Mouse (Mus musculus) heart, embryonic 10.5 days (tissue): ENCODE data around the gene Upf3a. TPM values are rescaled to one million over a fixed set of nuclear protein-coding genes. Genes with fewer than 3 reads are reported as not detected.
"Not testable (repeated sequence)": the region's sequence is repeated elsewhere in the genome, so short reads cannot be mapped to it uniquely, and the experiment has no call there.

Experiments used
- DNase-seq: peaks from one replicate; pipeline ENCODE4 v3.0.0-alpha.2; 2017; ENCODE audit warnings: low spot score
- H3K27ac ChIP-seq: fragments of 300-500 bp; sonication (generic); 2 replicates; pipeline ENCODE4 v1.5.1; 2016; ENCODE audit warnings: mild to moderate bottlenecking
- H3K27me3 ChIP-seq: fragments of 300-500 bp; sonication (generic); 2 replicates; pipeline ENCODE4 v1.6.1; 2016; ENCODE audit warnings: mild to moderate bottlenecking; ENCODE audit not compliant: poor library complexity, insufficient read depth, severe bottlenecking
- H3K36me3 ChIP-seq: fragments of 300-500 bp; sonication (generic); 2 replicates; pipeline ENCODE4 v1.6.1; 2016; ENCODE audit warnings: mild to moderate bottlenecking, moderate library complexity
- H3K4me1 ChIP-seq: fragments of 300-500 bp; sonication (generic); 2 replicates; pipeline ENCODE4 v1.6.1; 2016; ENCODE audit warnings: mild to moderate bottlenecking
- H3K4me3 ChIP-seq: fragments of 300-500 bp; sonication (generic); 2 replicates; pipeline ENCODE4 v1.5.1; 2016; ENCODE audit warnings: mild to moderate bottlenecking, moderate library complexity
- H3K9me3 ChIP-seq: fragments of 300-500 bp; sonication (generic); 2 replicates; pipeline ENCODE4 v1.6.1; 2016; ENCODE audit warnings: mild to moderate bottlenecking, moderate library complexity
- WGBS: fragments of 180-500 bp; shearing (Covaris S2); methylation state at CpG from one replicate; pipeline ENCODE4 v1.1.7; 2016; 5-methylcytosine and 5-hydroxymethylcytosine counted together
- polyA plus RNA-seq: library from polyadenylated mRNA; unstranded; fragments of >200 nt; fragmentation: Nextera tagmentation; extraction: Ambion mirVana; gene quantifications from 2 replicates; pipeline ENCODE4 v1.2.1, GENCODE M21; 2016

Gene Upf3a
- polyA plus RNA-seq, 1 experiment from 2014 or later: 34.1 TPM

- Histone ChIP-seq H3K27me3 (no peaks in the 10 kb centered on the region), H3K4me1 (peaks cover 6% of the 10 kb centered on the region), H3K9me3 (no peaks in the 10 kb centered on the region), H3K4me3 (no peak overlapping the region), H3K27ac (no peak overlapping the region), H3K36me3 (peaks cover 42% of the 10 kb centered on the region)
- peak; percentile 55 for DNase-seq
- 96% methylated on average over 8 of the region's 8 CpGs for WGBS
Measured at GRCm38 (mm10) chr8:13789606-13790005, 4.2 kb downstream of the Upf3a start.

GRCm38 (mm10) chr8:13793097-13793745 lies 7.8 kb downstream of the Upf3a start:
- no peak overlapping the region for H3K4me3 ChIP-seq
- DNase-seq: no peak
- WGBS: 91% methylated on average over 8 of the region's 8 CpGs
- H3K27me3 ChIP-seq: no peaks in the 10 kb centered on the region
- H3K36me3 ChIP-seq: peaks cover 72% of the 10 kb centered on the region
- no peaks in the 10 kb centered on the region for H3K4me1 ChIP-seq
- no peaks in the 10 kb centered on the region for H3K9me3 ChIP-seq
- no peak overlapping the region for H3K27ac ChIP-seq

DNA sequence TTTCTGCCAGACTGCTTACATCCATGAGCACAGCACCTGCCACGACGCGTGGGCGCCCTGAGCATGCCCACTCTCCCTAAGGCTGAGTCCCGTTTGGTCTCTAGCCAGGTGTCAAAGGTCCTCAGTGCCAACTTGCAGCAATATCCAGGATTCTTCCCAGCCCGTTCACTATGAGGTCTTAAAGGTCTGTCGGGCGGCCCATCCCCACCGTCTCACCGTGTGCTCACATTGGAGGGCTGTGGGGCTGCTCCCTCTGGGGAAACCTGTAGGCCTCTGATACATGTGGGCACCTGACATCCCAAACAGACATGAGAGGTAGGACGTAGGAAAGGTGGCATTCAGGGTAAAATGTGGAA lies 8.3 kb downstream of the Upf3a start:
- H3K4me3 ChIP-seq: no peak overlapping the region
- H3K36me3 ChIP-seq: peaks cover 73% of the 10 kb centered on the region
- H3K4me1 ChIP-seq: no peaks in the 10 kb centered on the region
- no peaks in the 10 kb centered on the region for H3K27me3 ChIP-seq
- DNase-seq: no peak
- no peak overlapping the region for H3K27ac ChIP-seq
- no peaks in the 10 kb centered on the region for H3K9me3 ChIP-seq
- WGBS: 91% methylated on average over 11 of the region's 11 CpGs

DNA sequence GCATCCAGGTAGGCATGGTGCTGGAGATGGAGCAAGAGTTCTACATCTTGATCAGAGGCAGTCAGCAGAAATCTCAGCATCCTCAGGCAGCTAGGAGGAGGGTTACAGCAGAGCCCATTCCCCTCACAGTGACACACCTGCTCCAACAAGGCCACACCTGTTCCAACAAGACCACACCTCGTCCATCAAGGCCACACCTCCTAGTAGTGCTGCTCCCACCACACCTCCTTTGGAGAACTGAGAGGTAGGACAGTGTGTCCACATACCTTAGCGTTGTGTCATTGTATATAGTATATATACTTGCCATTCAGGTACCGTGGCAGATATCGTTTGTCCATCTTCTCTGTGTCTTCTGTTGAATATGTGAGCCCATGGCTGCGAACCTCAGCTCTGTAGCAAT lies 12.3 kb downstream of the Upf3a start:
- DNase-seq: peak; percentile 41
- Histone ChIP-seq H3K27ac (no peak overlapping the region), H3K4me3 (no peak overlapping the region), H3K27me3 (no peaks in the 10 kb centered on the region), H3K9me3 (no peaks in the 10 kb centered on the region), H3K4me1 (no peaks in the 10 kb centered on the region), H3K36me3 (peaks cover 59% of the 10 kb centered on the region)
- WGBS: 90% methylated on average over 5 of the region's 5 CpGs

DNA sequence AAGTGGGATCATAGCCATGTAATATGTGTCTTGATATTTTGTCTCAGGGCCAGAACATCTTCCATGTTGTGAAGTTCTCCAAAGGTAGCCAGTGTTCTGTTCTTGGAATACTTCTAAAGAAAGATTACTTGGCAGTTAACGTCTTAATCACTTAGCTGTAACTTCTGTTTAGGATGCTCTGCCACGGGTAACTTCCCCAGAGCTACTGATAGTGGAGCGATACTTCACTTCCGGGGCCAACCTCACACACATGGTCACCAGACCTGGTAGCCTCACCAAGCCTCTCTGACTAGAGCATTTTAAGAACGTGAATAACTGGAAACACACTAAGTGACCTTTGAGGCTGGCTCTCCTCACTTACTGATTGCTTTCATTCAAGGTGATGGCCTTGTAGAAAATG lies 14.2 kb downstream of the Upf3a start:
- H3K9me3 ChIP-seq: no peaks in the 10 kb centered on the region
- no peak overlapping the region for H3K27ac ChIP-seq
- peaks cover 44% of the 10 kb centered on the region for H3K36me3 ChIP-seq
- no peaks in the 10 kb centered on the region for H3K27me3 ChIP-seq
- no peaks in the 10 kb centered on the region for H3K4me1 ChIP-seq
- DNase-seq: no peak
- H3K4me3 ChIP-seq: no peak overlapping the region
- WGBS: 89% methylated on average over 5 of the region's 5 CpGs

DNA sequence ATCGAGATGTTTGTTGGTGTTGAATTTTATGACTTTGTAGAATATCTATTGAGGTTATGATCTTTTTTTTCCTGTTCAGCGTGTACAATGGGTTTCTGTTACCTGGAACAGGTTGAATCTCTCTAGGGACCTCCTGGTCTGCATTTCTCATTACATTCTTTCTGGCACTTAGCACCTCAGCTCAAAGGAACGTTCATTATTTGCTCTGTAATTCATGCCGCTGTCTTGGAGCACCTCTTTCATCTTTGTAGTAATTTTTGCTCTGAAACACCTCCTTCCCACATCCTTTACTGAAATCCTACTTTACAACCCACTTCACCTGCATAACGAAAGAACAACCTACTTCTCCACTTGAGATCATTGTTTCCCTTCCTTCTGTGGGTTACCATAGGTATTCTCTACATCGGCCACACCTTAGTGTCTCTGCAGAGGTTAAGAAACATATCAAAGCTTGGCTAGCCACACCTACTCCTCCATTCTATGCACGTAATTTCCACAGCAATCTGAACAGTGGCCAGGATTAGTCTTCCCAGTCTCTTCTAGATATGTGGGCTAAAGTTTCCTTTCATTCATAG lies 43.3 kb downstream of the Upf3a start:
- Histone ChIP-seq H3K9me3 (no peaks in the 10 kb centered on the region), H3K4me1 (no peaks in the 10 kb centered on the region), H3K27me3 (no peaks in the 10 kb centered on the region), H3K36me3 (no peaks in the 10 kb centered on the region), H3K4me3 (no peak overlapping the region), H3K27ac (no peak overlapping the region)
- no peak for DNase-seq
- WGBS: 67% methylated on average over 7 of the region's 7 CpGs

GRCm38 (mm10) chr8:13838289-13838688 lies 52.9 kb downstream of the Upf3a start, which contains the start of gene AF366264:
AF366264 (minus strand) TSS chr8:13838389.
- H3K27ac ChIP-seq, H3K27me3 ChIP-seq, H3K36me3 ChIP-seq, H3K4me3 ChIP-seq, H3K9me3 ChIP-seq, DNase-seq, H3K4me1 ChIP-seq: not testable (repeated sequence)
- WGBS: 79% methylated on average over 5 of the region's 5 CpGs

GRCm38 (mm10) chr8:13843286-13843685 lies 57.9 kb downstream of the Upf3a start:
- H3K27ac ChIP-seq, DNase-seq, H3K4me1 ChIP-seq, H3K4me3 ChIP-seq, H3K36me3 ChIP-seq, H3K27me3 ChIP-seq, H3K9me3 ChIP-seq: not testable (repeated sequence)
- 77% methylated on average over 1 of the region's 1 CpGs for WGBS

Other genes starting within 250 kb of the Upf3a start
- gene 1700029H14Rik, start 223.2 kb upstream of the Upf3a start, polyA plus RNA-seq: not detected in 2 replicates
- 33.0 and 48.0 TPM in 2 replicates for gene Rasa3, start 108.0 kb upstream of the Upf3a start, polyA plus RNA-seq
- not detected in 2 replicates for gene Cfap97d2, start 79.7 kb upstream of the Upf3a start, polyA plus RNA-seq
- gene Cdc16, start 27.9 kb upstream of the Upf3a start, polyA plus RNA-seq: 160 and 186 TPM in 2 replicates
- not detected in 2 replicates for gene AF366264, start 52.8 kb downstream of the Upf3a start, polyA plus RNA-seq
- 22.5 and 29.2 TPM in 2 replicates for gene Champ1, start 84.0 kb downstream of the Upf3a start, polyA plus RNA-seq
- 84.0 and 91.7 TPM in 2 replicates for gene Coprs, start 104.7 kb downstream of the Upf3a start, polyA plus RNA-seq